Mouse (Mus musculus) CD4-positive, CD25-positive, alpha-beta regulatory T cell, adult 9 weeks (primary cell): ENCODE results near the gene Dmrtc1b. TPM values are rescaled to one million over a fixed set of nuclear protein-coding genes. Genes with fewer than 3 reads are reported as not detected.

ENCODE experiments used
- polyA plus RNA-seq: library from polyadenylated mRNA; unstranded; fragments of 100-300 nt; shearing (Covaris generic); gene quantifications from one replicate; pipeline ENCODE4 v1.2.1, GENCODE M21; 2017

Gene Dmrtc1b
- not detected for polyA plus RNA-seq

DNA sequence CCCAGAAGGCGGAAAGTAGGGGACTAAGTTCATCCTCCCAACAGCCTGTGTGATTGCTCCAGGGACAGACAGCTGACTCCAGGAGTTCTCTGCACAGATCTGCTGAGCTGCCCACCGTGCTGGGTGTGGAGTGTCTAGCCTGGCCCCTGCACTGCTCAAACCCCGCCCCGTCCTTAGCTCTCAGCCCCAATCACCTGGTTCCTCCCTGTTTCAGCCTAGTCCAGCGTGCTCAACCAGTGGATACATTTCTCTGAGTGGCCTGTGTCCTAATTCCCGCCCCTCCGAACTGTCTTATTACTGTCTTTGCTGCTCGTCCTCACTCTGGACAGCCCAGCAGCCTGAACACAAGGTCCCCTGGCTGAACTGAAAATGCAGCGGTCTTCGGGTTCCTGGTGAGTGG lies at the start of gene Dmrtc1b, which contains the start of gene Gm9112:
Gene Dmrtc1b (plus strand): TSS at position 331 of the 400 bp plus-strand sequence.
Gene Gm9112 (minus strand): TSS at position 101 of the 400 bp plus-strand sequence.

DNA sequence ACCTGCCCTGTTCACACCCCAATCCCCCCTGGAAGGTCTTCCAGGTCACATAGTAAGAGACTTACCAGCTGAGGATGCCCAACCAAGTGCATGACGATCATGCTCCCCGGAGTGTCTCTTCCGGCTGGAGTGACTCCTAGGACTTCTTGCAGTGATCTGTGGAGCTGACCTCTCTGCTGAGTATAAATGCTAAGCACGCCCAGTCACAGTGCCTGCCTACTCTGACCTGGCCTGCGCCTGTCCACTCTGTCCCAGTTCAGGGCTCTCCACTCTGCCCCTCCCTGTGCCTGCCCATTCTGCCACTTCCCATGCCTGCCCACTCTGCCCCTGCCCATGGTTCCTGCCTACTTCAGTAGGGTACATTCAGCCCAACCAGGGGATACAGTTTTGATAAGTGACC lies 20.8 kb upstream of the Dmrtc1b start, which contains the start of gene Gm3880:
Gene Gm3880 (minus strand): TSS at position 101 of the 400 bp plus-strand sequence.

Other genes with a start within 250 kb of the Dmrtc1b start
- 27.1 TPM for gene Hdac8, start 202.5 kb upstream of the Dmrtc1b start, polyA plus RNA-seq
- gene Phka1, start 63.6 kb upstream of the Dmrtc1b start, polyA plus RNA-seq = 0.07 TPM
- gene Gm3880, start 20.9 kb upstream of the Dmrtc1b start, polyA plus RNA-seq = not detected
- not detected for gene Gm9112, start 230 bp upstream of the Dmrtc1b start, polyA plus RNA-seq
- gene Dmrtc1c1, start 95.1 kb downstream of the Dmrtc1b start, polyA plus RNA-seq = not detected
- gene Dmrtc1c2, start 146.8 kb downstream of the Dmrtc1b start, polyA plus RNA-seq = not detected
- gene 1700031F05Rik, start 160.1 kb downstream of the Dmrtc1b start, polyA plus RNA-seq = not detected
- gene Dmrtc1a, start 200.8 kb downstream of the Dmrtc1b start, polyA plus RNA-seq = not detected
- gene 1700011M02Rik, start 201.0 kb downstream of the Dmrtc1b start, polyA plus RNA-seq = not detected
- gene 1700018G05Rik, start 220.5 kb downstream of the Dmrtc1b start, polyA plus RNA-seq = not detected